Mouse (Mus musculus): Measurements from ENCODE around the gene Gdpd3. TPM values are rescaled to one million over a fixed set of nuclear protein-coding genes. Genes with fewer than 3 reads are reported as not detected.
"Not testable (repeated sequence)": the region's sequence is repeated elsewhere in the genome, so short reads cannot be mapped to it uniquely, and the experiment has no call there.

The Gdpd3 gene
- polyA plus RNA-seq, 1 experiment from 2014 or later: 1.3 TPM

DNA sequence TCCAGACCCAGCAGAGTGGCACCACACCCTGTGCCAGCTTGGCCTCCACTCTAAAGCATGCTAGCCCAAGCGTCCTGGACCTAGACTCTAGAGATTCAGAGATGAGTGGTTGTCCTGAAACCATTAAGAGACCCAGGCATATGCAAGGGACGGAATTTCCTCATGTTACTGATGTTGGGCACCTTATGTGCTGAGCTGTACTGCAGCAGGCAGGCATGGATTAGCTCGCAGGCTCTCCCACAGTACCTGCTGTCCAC, 9.8 kb downstream of the Gdpd3 start:
- H3K9ac ChIP-seq (replicated peaks; ENCODE audit: low read length): no peak overlapping the region
- peaks cover 4% of the 10 kb centered on the region for H3K4me1 ChIP-seq (ENCODE audit: control insufficient read depth, insufficient read depth, low read length)
- H3K27me3 ChIP-seq (ENCODE audit: control insufficient read depth, insufficient read depth, low read length): no peaks in the 10 kb centered on the region
- 0 out of 2 replicates have a peak, but pooled peaks cover 3% of the 10 kb centered on the region for H3K36me3 ChIP-seq (replicated peaks; ENCODE audit: control insufficient read depth, insufficient read depth, low read depth, low read length)
- ATAC-seq (replicated peaks; ENCODE audit: insufficient number of reproducible peaks, low FRiP score, low TSS enrichment, low read depth) (no peak), DNase-seq (ENCODE audit: low spot score) (no peak)
- H3K4me3 ChIP-seq (ENCODE audit: low read depth, low read length): no peak overlapping the region
- peak overlapping the region; percentile 90; the same call in 1 of the 2 replicates for H3K4me2 ChIP-seq (ENCODE audit: low read depth, low read length)
- H3K27ac ChIP-seq (replicated peaks; ENCODE audit: low read depth, low read length): peak overlapping the region; percentile 78; the same call in 1 of the 2 replicates
- no peaks in the 10 kb centered on the region for H3K9me3 ChIP-seq (replicated peaks; ENCODE audit: control insufficient read depth, low read length)
- WGBS: 62% methylated on average over 3 of the region's 3 CpGs

DNA sequence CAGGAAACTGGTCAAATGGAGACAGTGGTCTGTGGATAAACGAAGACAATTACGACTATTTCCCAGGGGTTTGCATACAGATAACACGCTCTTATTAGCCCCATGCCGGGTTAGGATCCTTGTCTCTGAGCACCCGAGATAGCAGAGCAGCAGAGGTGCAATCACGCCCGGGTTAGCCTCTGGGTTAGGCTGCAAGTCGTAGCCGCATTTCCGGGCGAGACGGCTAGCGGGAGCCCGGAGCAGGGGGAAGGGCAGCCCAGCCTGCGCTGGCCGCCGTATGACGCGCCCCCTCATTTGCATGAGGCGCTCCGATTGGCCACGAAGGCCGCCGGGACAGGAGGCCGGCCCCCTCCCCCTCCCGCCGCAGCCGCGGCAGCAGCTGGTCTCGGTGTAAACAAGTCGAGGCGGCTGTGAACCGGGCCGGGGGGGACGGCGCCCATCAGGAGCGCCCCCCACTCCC, 10.5 kb downstream of the Gdpd3 start, which contains the start of gene Ypel3:
Gene Ypel3 (plus strand): TSS at position 358 of the 460 bp plus-strand sequence.
- Histone ChIP-seq H3K36me3 (replicated peaks; ENCODE audit: control insufficient read depth, insufficient read depth, low read depth, low read length) (no peaks in the 10 kb centered on the region), H3K27ac (replicated peaks; ENCODE audit: low read depth, low read length) (peak within 1 kb of the TSS; percentile 78), H3K27me3 (ENCODE audit: control insufficient read depth, insufficient read depth, low read length) (no peaks in the 10 kb centered on the region), H3K9ac (replicated peaks; ENCODE audit: low read length) (peak within 1 kb of the TSS; percentile 75), H3K4me2 (ENCODE audit: low read depth, low read length) (peak within 1 kb of the TSS; percentile 90), H3K4me1 (ENCODE audit: control insufficient read depth, insufficient read depth, low read length) (peaks cover 7% of the 10 kb centered on the region), H3K9me3 (replicated peaks; ENCODE audit: control insufficient read depth, low read length) (no peaks in the 10 kb centered on the region), H3K4me3 (ENCODE audit: low read depth, low read length) (peak within 1 kb of the TSS; percentile 67)
- DNase-seq (ENCODE audit: low spot score): peak; percentile 94
- ATAC-seq (replicated peaks; ENCODE audit: insufficient number of reproducible peaks, low FRiP score, low TSS enrichment, low read depth): peak; percentile 76
- WGBS: under 1% methylated on average over 35 of the region's 37 CpGs

DNA sequence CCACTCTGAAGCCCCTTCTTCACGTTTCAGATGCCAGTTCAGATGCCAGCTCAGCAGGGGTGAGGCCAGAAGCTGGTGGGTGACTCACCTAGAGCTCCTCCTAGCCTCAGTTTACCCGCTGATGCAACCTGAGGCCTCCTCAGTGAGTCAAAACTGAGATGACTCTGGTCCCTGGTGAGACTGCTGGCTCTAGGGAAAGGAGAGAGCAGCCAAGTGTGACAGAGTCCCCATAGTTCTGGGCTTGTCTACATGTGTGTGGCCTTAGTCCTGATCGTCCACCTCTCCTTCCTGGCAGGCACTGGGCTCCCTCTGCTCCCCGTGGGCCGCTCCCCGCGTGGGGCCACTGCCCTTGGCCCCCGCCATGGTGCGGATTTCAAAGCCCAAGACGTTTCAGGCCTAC, 11.3 kb downstream of the Gdpd3 start:
- 44% methylated on average over 10 of the region's 10 CpGs for WGBS
- Histone ChIP-seq H3K9ac (replicated peaks; ENCODE audit: low read length) (peak overlapping the region; percentile 75), H3K9me3 (replicated peaks; ENCODE audit: control insufficient read depth, low read length) (no peaks in the 10 kb centered on the region), H3K27ac (replicated peaks; ENCODE audit: low read depth, low read length) (no peak overlapping the region), H3K27me3 (ENCODE audit: control insufficient read depth, insufficient read depth, low read length) (no peaks in the 10 kb centered on the region), H3K4me3 (ENCODE audit: low read depth, low read length) (peak overlapping the region; percentile 67), H3K4me2 (ENCODE audit: low read depth, low read length) (peak overlapping the region; percentile 90), H3K36me3 (replicated peaks; ENCODE audit: control insufficient read depth, insufficient read depth, low read depth, low read length) (no peaks in the 10 kb centered on the region), H3K4me1 (ENCODE audit: control insufficient read depth, insufficient read depth, low read length) (peaks cover 7% of the 10 kb centered on the region)
- no peak for ATAC-seq (replicated peaks; ENCODE audit: insufficient number of reproducible peaks, low FRiP score, low TSS enrichment, low read depth)
- DNase-seq (ENCODE audit: low spot score): no peak

GRCm38 (mm10) chr7:126778147-126778546, 12.0 kb downstream of the Gdpd3 start:
- WGBS: 69% methylated on average over 3 of the region's 3 CpGs
- ATAC-seq (replicated peaks; ENCODE audit: insufficient number of reproducible peaks, low FRiP score, low TSS enrichment, low read depth) (no peak), DNase-seq (ENCODE audit: low spot score) (no peak)
- no peak overlapping the region; the same call in 1 of the 2 replicates for H3K4me2 ChIP-seq (ENCODE audit: low read depth, low read length)
- H3K4me3 ChIP-seq (ENCODE audit: low read depth, low read length): no peak overlapping the region
- H3K27ac ChIP-seq (replicated peaks; ENCODE audit: low read depth, low read length): no peak overlapping the region
- H3K27me3 ChIP-seq (ENCODE audit: control insufficient read depth, insufficient read depth, low read length): no peaks in the 10 kb centered on the region
- no peaks in the 10 kb centered on the region for H3K9me3 ChIP-seq (replicated peaks; ENCODE audit: control insufficient read depth, low read length)
- no peaks in the 10 kb centered on the region for H3K36me3 ChIP-seq (replicated peaks; ENCODE audit: control insufficient read depth, insufficient read depth, low read depth, low read length)
- peaks cover 7% of the 10 kb centered on the region for H3K4me1 ChIP-seq (ENCODE audit: control insufficient read depth, insufficient read depth, low read length)
- H3K9ac ChIP-seq (replicated peaks; ENCODE audit: low read length): no peak overlapping the region

DNA sequence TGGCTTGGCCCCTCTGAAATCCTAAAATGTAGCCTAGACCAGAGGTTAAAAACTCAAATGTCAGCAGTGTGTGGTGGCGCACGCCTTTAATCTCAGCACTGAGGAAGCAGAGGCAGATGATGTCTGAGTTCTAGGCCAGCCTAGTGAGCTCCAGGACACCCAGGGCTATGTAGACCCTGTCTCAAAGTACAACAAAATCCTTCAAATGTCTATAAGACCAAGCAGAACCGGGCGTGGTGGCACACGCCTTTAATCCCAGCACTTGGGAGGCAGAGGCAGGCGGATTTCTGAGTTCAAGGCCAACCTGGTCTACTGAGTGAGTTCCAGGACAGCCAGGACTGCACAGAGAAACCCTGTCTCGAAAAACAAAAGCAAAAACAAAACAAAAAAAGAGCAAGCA, 13.0 kb downstream of the Gdpd3 start:
- not testable (repeated sequence) for H3K27me3 ChIP-seq (ENCODE audit: control insufficient read depth, insufficient read depth, low read length); H3K4me3 ChIP-seq (ENCODE audit: low read depth, low read length); H3K4me1 ChIP-seq (ENCODE audit: control insufficient read depth, insufficient read depth, low read length); H3K36me3 ChIP-seq (replicated peaks; ENCODE audit: control insufficient read depth, insufficient read depth, low read depth, low read length); H3K4me2 ChIP-seq (ENCODE audit: low read depth, low read length); H3K9ac ChIP-seq (replicated peaks; ENCODE audit: low read length); H3K9me3 ChIP-seq (replicated peaks; ENCODE audit: control insufficient read depth, low read length); H3K27ac ChIP-seq (replicated peaks; ENCODE audit: low read depth, low read length); ATAC-seq (replicated peaks; ENCODE audit: insufficient number of reproducible peaks, low FRiP score, low TSS enrichment, low read depth); DNase-seq (ENCODE audit: low spot score)
- WGBS: 88% methylated on average over 7 of the region's 7 CpGs

- Histone ChIP-seq H3K9ac (replicated peaks; ENCODE audit: low read length) (peak overlapping the region; percentile 58), H3K27me3 (ENCODE audit: control insufficient read depth, insufficient read depth, low read length) (no peaks in the 10 kb centered on the region), H3K36me3 (replicated peaks; ENCODE audit: control insufficient read depth, insufficient read depth, low read depth, low read length) (peaks cover 5% of the 10 kb centered on the region), H3K27ac (replicated peaks; ENCODE audit: low read depth, low read length) (no peak overlapping the region), H3K4me1 (ENCODE audit: control insufficient read depth, insufficient read depth, low read length) (peaks cover 7% of the 10 kb centered on the region), H3K4me3 (ENCODE audit: low read depth, low read length) (peak overlapping the region; percentile 34), H3K9me3 (replicated peaks; ENCODE audit: control insufficient read depth, low read length) (no peaks in the 10 kb centered on the region), H3K4me2 (ENCODE audit: low read depth, low read length) (peak overlapping the region; percentile 79)
- DNase-seq (ENCODE audit: low spot score) (peak; percentile 94), ATAC-seq (replicated peaks; ENCODE audit: insufficient number of reproducible peaks, low FRiP score, low TSS enrichment, low read depth) (peak; percentile 71)
- 2% methylated on average over 21 of the region's 21 CpGs for WGBS
Observed at GRCm38 (mm10) chr7:126779983-126780970, 14.1 kb downstream of the Gdpd3 start.

- 5% methylated on average over 22 of the region's 22 CpGs for WGBS
- Histone ChIP-seq H3K9me3 (replicated peaks; ENCODE audit: control insufficient read depth, low read length) (no peaks in the 10 kb centered on the region), H3K4me1 (ENCODE audit: control insufficient read depth, insufficient read depth, low read length) (peaks cover 7% of the 10 kb centered on the region), H3K27me3 (ENCODE audit: control insufficient read depth, insufficient read depth, low read length) (no peaks in the 10 kb centered on the region), H3K27ac (replicated peaks; ENCODE audit: low read depth, low read length) (no peak within 1 kb of the TSS), H3K4me3 (ENCODE audit: low read depth, low read length) (peak within 1 kb of the TSS; percentile 34), H3K36me3 (replicated peaks; ENCODE audit: control insufficient read depth, insufficient read depth, low read depth, low read length) (peaks cover 5% of the 10 kb centered on the region), H3K4me2 (ENCODE audit: low read depth, low read length) (peak within 1 kb of the TSS; percentile 79), H3K9ac (replicated peaks; ENCODE audit: low read length) (peak within 1 kb of the TSS; percentile 58)
- peak; percentile 12; the same call in 1 of the 2 replicates for ATAC-seq (replicated peaks; ENCODE audit: insufficient number of reproducible peaks, low FRiP score, low TSS enrichment, low read depth)
- DNase-seq (ENCODE audit: low spot score): no peak
Observed at GRCm38 (mm10) chr7:126780971-126781635, 15.0 kb downstream of the Gdpd3 start, which contains the start of gene Tbx6. Gene Tbx6 (plus strand): TSS chr7:126781483.
